Mouse (Mus musculus) heart, embryonic 14.5 days (tissue): ENCODE measurements around the gene Myom1. TPM values are rescaled to one million over a fixed set of nuclear protein-coding genes. Genes with fewer than 3 reads are reported as not detected.

Experiments
- ATAC-seq: fragments of 200-750 bp; cut with Nextera tagmentation; 2 replicates; pipeline ENCODE4 v1.8.0; 2017; ENCODE audit warnings: low read depth, moderate TSS enrichment; ENCODE audit not compliant: insufficient number of reproducible peaks, insufficient read depth, low FRiP score
- H3K27ac ChIP-seq, 2 experiments: fragments of 200-500 bp in 1 of 2; fragments of 300-500 bp in 1 of 2; sonication (generic) in 1 of 2; replicated peaks in 1 of 2; 2 replicates each; pipeline ENCODE4 v1.5.1; 2012 to 2014; ENCODE audit warnings: low read depth in 2 of 2, low read length in 2 of 2, control low read depth in 1 of 2, mild to moderate bottlenecking in 1 of 2, mixed read lengths in 1 of 2; ENCODE audit not compliant: control insufficient read depth in 1 of 2, insufficient read depth in 1 of 2
- H3K27me3 ChIP-seq: fragments of 300-500 bp; sonication (generic); 2 replicates; pipeline ENCODE4 v1.6.1; 2014; ENCODE audit warnings: mild to moderate bottlenecking, low read length, control low read depth; ENCODE audit not compliant: control insufficient read depth, insufficient read depth
- H3K36me3 ChIP-seq: fragments of 300-500 bp; sonication (generic); 2 replicates; pipeline ENCODE4 v1.6.1; 2014; ENCODE audit warnings: mild to moderate bottlenecking, control low read depth, low read length, mixed read lengths; ENCODE audit not compliant: control insufficient read depth, insufficient read depth
- H3K4me1 ChIP-seq, 2 experiments: fragments of 200-500 bp in 1 of 2; fragments of 300-500 bp in 1 of 2; sonication (generic) in 1 of 2; 2 replicates each; pipeline ENCODE4 v1.6.1; 2012 to 2014; ENCODE audit warnings: low read length in 2 of 2, control low read depth in 1 of 2, mixed read lengths in 1 of 2; ENCODE audit not compliant: control insufficient read depth in 2 of 2, insufficient read depth in 2 of 2
- H3K4me2 ChIP-seq: fragments of 300-500 bp; sonication (generic); 2 replicates; pipeline ENCODE4 v1.6.1; 2014; ENCODE audit warnings: mild to moderate bottlenecking, low read length
- H3K4me3 ChIP-seq, 2 experiments: fragments of 200-500 bp in 1 of 2; fragments of 300-500 bp in 1 of 2; sonication (generic) in 1 of 2; 2 replicates each; pipeline ENCODE4 v1.5.1; 2012 to 2014; ENCODE audit warnings: low read length in 2 of 2, mild to moderate bottlenecking in 2 of 2, control low read depth in 1 of 2, low read depth in 1 of 2, moderate library complexity in 1 of 2; ENCODE audit not compliant: control insufficient read depth in 1 of 2, insufficient read depth in 1 of 2
- H3K9ac ChIP-seq: fragments of 300-500 bp; sonication (generic); 2 replicates; pipeline ENCODE4 v1.6.1; 2014; ENCODE audit warnings: mild to moderate bottlenecking, low read length
- H3K9me3 ChIP-seq: fragments of 300-500 bp; sonication (generic); 2 replicates; pipeline ENCODE4 v1.6.1; 2016; ENCODE audit warnings: low read length, control low read depth; ENCODE audit not compliant: control insufficient read depth
- WGBS: fragments of 180-500 bp; shearing (Covaris S2); extraction: QIAGEN DNeasy Blood & Tissue Kit; methylation state at CpG from one replicate; pipeline ENCODE4 v1.1.7; 2014; 5-methylcytosine and 5-hydroxymethylcytosine counted together
- polyA plus RNA-seq: library from polyadenylated mRNA; unstranded; fragments of >200 nt; fragmentation: Nextera tagmentation; extraction: Ambion mirVana; gene quantifications from 2 replicates; pipeline ENCODE4 v1.2.1, GENCODE M21; 2014

Gene Myom1
- polyA plus RNA-seq, 1 experiment from 2014 or later, result 273 TPM

DNA sequence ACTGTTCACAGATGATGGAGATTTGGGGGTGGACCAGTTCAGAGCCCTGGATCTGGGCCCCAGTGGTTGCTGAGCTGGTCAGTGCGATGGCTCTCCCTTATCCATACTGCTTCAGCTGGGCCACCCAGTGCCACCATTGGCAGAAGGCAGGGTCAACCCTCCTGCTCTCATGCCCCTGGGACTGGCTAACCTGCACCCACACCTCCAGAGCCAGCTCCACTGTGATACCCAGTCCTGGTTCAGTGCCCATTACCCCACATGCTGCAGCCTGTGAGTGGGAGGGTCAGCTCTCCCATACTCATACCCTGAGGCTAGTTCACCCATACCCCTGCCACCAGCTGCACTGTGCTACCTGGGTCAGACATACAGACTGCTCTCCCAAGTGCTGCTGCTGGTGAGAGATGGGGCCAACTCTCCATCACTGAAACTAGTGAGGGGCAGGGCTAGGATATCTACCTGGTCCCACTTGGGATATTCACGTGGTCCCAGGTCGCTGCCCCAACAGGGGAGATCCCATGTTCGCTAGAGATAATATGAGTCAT, 15.1 kb downstream of the Myom1 start:
- 90% methylated on average over 4 of the region's 4 CpGs for WGBS
- Histone ChIP-seq H3K9me3 (no peaks in the 10 kb centered on the region), H3K27me3 (no peaks in the 10 kb centered on the region), H3K36me3 (0 out of 2 replicates have a peak, but pooled peaks cover 4% of the 10 kb centered on the region), H3K9ac (no peak overlapping the region), H3K4me3 (no peak overlapping the region), H3K4me1 (peaks cover 11 to 25% of the 10 kb centered on the region in 2 experiments), H3K4me2 (no peak overlapping the region), H3K27ac (no peak overlapping the region)
- ATAC-seq, result no peak

DNA sequence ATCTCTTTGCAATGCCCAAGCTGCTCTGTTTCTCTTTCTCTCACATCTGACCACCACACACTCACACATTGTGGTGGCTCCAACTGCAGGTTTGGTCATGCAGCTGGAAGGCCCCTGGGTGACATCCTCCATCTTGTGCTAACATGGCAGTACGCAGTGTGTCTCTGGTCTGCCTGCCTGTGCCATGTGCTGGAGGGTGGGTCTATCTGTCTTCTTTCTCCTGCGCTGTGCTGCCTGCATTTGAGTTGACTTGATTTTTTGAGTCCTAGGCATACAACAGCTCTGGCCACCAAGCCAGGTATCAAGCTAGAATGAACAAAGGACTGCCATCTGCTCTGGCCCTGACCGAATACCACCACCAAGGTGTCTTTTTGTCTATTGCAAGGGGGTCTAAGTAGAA, 15.7 kb downstream of the Myom1 start:
- Histone ChIP-seq H3K4me3 (no peak overlapping the region), H3K27me3 (no peaks in the 10 kb centered on the region), H3K9me3 (no peaks in the 10 kb centered on the region), H3K4me1 (peaks cover 16 to 30% of the 10 kb centered on the region in 2 experiments), H3K9ac (no peak overlapping the region; the same call in 1 of the 2 replicates), H3K27ac (peak overlapping the region in 1 of 2 experiments; percentile 99; a peak in 1 of 4 replicates), H3K36me3 (peaks cover 10% of the 10 kb centered on the region), H3K4me2 (peak overlapping the region; percentile 68)
- ATAC-seq, result no peak
- 94% methylated on average over 3 of the region's 3 CpGs for whole genome bisulfite sequencing

DNA sequence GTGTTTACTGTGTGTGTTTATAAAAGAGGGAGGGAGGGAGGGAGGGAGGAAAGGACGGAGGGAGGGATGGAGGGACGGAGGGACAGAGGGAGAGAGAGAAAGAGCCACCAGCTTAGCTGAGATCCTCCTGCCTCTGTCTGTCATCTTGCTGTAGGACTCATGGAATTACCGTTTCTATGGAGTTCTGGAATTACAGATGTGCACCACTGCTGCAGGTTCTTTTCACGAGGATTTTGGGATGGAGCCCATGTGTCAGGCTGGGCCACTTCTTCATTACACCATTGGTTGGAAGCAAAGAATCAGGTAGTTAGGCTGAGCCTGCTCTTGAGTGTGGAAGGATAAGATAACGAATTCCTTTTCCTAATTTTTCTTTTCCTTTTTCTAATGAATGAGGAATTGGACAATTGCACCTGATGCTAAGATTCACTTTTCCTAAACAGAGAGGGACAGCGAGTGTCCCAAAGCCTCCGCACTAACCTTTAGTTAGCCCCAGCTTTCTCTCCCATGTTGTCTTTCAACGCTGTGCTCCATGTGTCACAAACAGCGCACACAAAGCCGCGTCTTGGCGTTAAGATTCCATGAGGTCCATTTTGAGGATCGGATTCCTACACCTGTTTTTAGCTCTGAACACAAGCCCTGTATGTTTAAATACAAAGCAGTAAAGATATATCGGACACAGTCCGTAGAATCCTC, 16.3 kb downstream of the Myom1 start:
- Histone ChIP-seq H3K27me3 (no peaks in the 10 kb centered on the region), H3K27ac (peak overlapping the region; percentile 97 to 99), H3K4me2 (peak overlapping the region; percentile 68), H3K4me3 (peak overlapping the region; percentile 58 to 68; a peak in 2 of 4 replicates), H3K36me3 (peaks cover 16% of the 10 kb centered on the region), H3K4me1 (peaks cover 16 to 36% of the 10 kb centered on the region in 2 experiments), H3K9ac (peak overlapping the region; percentile 93), H3K9me3 (no peaks in the 10 kb centered on the region)
- ATAC-seq, result no peak
- WGBS, result 52% methylated on average over 15 of the region's 15 CpGs

DNA sequence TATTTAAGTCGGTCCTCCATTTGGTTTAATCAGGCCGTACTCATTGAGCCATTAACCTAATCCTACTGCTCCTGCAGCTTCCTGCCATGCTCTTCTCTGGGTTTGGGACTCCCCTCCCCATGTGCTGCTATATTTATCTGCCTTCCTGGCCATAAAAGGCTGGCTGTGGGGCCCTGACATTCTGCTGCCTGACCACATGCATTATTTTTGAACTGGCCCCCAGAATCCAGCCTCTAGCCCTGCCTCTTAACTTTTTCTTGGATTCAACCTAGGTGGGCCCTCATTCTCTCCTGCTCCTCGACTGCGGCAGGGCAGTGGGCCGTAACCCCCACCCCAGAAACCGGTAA, 16.8 kb downstream of the Myom1 start:
- Histone ChIP-seq H3K4me2 (peak overlapping the region; percentile 68), H3K4me1 (peaks cover 16 to 41% of the 10 kb centered on the region in 2 experiments)

DNA sequence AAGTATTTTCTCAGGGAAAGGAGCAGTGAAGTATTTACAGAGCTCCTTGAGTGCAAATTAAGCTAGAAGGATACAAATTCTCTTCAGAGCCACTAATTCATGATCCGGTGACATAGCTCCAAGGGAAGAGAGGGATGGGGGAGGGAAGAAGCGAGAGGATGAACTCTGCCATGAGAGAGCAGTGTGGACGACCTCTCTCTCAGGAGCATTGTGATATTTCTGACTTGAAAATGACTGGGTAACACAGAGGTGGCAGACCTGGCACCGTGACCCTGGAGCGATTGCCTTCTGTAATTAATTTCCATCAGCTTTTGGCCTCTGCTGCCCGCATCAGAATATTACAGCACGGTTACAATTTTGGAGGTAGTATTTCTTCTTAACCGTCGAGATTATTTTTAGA, 17.4 kb downstream of the Myom1 start:
- Histone ChIP-seq H3K4me1 (peaks cover 12 to 38% of the 10 kb centered on the region in 2 experiments), H3K9me3 (no peaks in the 10 kb centered on the region), H3K4me3 (peak overlapping the region; percentile 58 to 68), H3K4me2 (peak overlapping the region; percentile 68), H3K36me3 (peaks cover 25% of the 10 kb centered on the region), H3K27me3 (no peaks in the 10 kb centered on the region), H3K27ac (peak overlapping the region; percentile 97 to 99), H3K9ac (peak overlapping the region; percentile 93)
- WGBS, result 29% methylated on average over 9 of the region's 9 CpGs
- ATAC-seq, result no peak

More for the DNA sequence above, 16.8 kb downstream of the Myom1 start:
- Histone ChIP-seq H3K9ac (peak overlapping the region; percentile 93), H3K27ac (peak overlapping the region; percentile 97 to 99), H3K4me3 (peak overlapping the region; percentile 58 to 68), H3K9me3 (no peaks in the 10 kb centered on the region), H3K36me3 (peaks cover 21% of the 10 kb centered on the region), H3K27me3 (no peaks in the 10 kb centered on the region)
- peak; percentile 81 for ATAC-seq
- 12% methylated on average over 6 of the region's 6 CpGs for WGBS

DNA sequence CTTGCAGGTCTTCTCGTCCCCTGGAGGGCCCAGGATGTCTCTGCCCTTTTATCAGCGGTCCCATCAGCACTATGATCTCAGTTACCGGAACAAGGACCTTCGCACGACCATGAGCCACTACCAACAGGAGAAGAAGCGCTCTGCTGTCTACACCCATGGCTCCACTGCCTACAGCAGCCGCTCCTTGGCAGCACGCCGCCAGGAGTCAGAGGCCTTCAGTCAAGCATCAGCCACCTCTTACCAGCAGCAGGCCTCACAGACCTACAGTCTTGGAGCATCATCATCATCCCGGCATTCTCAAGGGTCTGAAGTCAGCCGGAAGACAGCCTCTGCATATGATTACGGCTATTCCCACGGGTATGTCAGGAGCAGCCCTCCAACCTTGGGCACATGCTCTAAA, 20.4 kb downstream of the Myom1 start:
- Histone ChIP-seq H3K9ac (peak overlapping the region; percentile 93; the same call in 1 of the 2 replicates), H3K4me2 (peak overlapping the region; percentile 68)

DNA sequence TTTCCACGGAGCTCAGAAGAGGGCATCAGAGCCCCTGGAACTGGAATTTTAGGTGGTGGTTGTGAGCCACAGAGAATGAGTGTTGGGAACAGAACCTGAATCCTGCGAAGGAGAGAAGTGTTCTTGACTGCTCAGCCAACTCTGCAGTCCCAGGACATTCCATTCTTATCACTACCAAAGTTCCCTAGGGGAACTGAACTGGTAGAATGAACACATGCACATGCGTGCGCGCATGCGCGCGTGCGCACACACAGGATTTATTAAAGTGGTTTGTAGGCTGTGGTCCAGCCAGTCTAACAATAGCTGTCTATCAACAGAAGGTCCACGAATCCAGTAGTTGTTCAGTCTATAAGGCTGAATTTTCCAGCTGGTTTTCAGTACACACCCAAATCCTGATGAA, 21.6 kb downstream of the Myom1 start:
- WGBS, result 67% methylated on average over 10 of the region's 10 CpGs
- no peak overlapping the region for H3K9ac ChIP-seq
- peaks cover 17 to 57% of the 10 kb centered on the region in 2 experiments for H3K4me1 ChIP-seq
- H3K4me3 ChIP-seq, result no peak overlapping the region
- no peak for ATAC-seq
- H3K4me2 ChIP-seq, result peak overlapping the region; percentile 27
- H3K36me3 ChIP-seq, result peaks cover 58% of the 10 kb centered on the region
- H3K27me3 ChIP-seq, result no peaks in the 10 kb centered on the region
- peak overlapping the region in 1 of 2 experiments; percentile 41; a peak in 2 of 4 replicates for H3K27ac ChIP-seq
- H3K9me3 ChIP-seq, result no peaks in the 10 kb centered on the region

More for the DNA sequence above, 20.4 kb downstream of the Myom1 start:
- H3K4me1 ChIP-seq, result peaks cover 18 to 53% of the 10 kb centered on the region in 2 experiments
- no peaks in the 10 kb centered on the region for H3K27me3 ChIP-seq
- 0 out of 4 replicates have a peak overlapping the region, but pooled peaks of 1 of the 2 experiments have one; percentile 33 for H3K27ac ChIP-seq
- 72% methylated on average over 13 of the region's 13 CpGs for WGBS
- ATAC-seq, result no peak
- H3K9me3 ChIP-seq, result no peaks in the 10 kb centered on the region
- peak overlapping the region in 1 of 2 experiments; percentile 4; a peak in 1 of 4 replicates for H3K4me3 ChIP-seq
- H3K36me3 ChIP-seq, result peaks cover 53% of the 10 kb centered on the region
